Mouse (Mus musculus) midbrain, embryonic 16.5 days (tissue): ENCODE measurements at regions not wholly inside any gene's neighbourhood (a gene's known extent, or its start where the extent isn't known, plus 50 kb on each side); places are given as distances from the start of the nearest gene placed in this dataset.

ENCODE experiments used
- ATAC-seq: fragments of 200-750 bp; cut with Nextera tagmentation; 2 replicates; pipeline ENCODE4 v1.8.0; 2017; ENCODE audit warnings: moderate TSS enrichment
- H3K27ac ChIP-seq: fragments of 300-500 bp; sonication (generic); 2 replicates; pipeline ENCODE4 v1.5.1; 2014; ENCODE audit warnings: mild to moderate bottlenecking, low read length, mixed read lengths
- H3K27me3 ChIP-seq: fragments of 300-500 bp; sonication (generic); 2 replicates; pipeline ENCODE4 v1.6.1; 2014; ENCODE audit warnings: low read depth, low read length, mixed read lengths; ENCODE audit not compliant: control insufficient read depth, insufficient read depth
- H3K36me3 ChIP-seq: fragments of 300-500 bp; sonication (generic); 2 replicates; pipeline ENCODE4 v1.6.1; 2014; ENCODE audit warnings: mild to moderate bottlenecking, low read length, moderate library complexity, mixed read lengths; ENCODE audit not compliant: control insufficient read depth, insufficient read depth
- H3K4me1 ChIP-seq: fragments of 300-500 bp; sonication (generic); 2 replicates; pipeline ENCODE4 v1.6.1; 2014; ENCODE audit warnings: mild to moderate bottlenecking, low read length, mixed read lengths; ENCODE audit not compliant: control insufficient read depth, insufficient read depth
- H3K4me2 ChIP-seq: fragments of 300-500 bp; sonication (generic); 2 replicates; pipeline ENCODE4 v1.6.1; 2014; ENCODE audit warnings: mild to moderate bottlenecking, low read length, mixed read lengths
- H3K4me3 ChIP-seq: fragments of 300-500 bp; sonication (generic); 2 replicates; pipeline ENCODE4 v1.5.1; 2014; ENCODE audit warnings: low read depth, mild to moderate bottlenecking, low read length, moderate library complexity, mixed read lengths
- H3K9ac ChIP-seq: fragments of 300-500 bp; sonication (generic); 2 replicates; pipeline ENCODE4 v1.6.1; 2014; ENCODE audit warnings: low read depth, low read length, mixed read lengths
- H3K9me3 ChIP-seq: fragments of 300-500 bp; sonication (generic); replicated peaks from 2 replicates; pipeline ENCODE4 v1.6.1; 2014; ENCODE audit warnings: mild to moderate bottlenecking, low read length, mixed read lengths; ENCODE audit not compliant: control insufficient read depth, poor library complexity, severe bottlenecking
- WGBS: fragments of 180-500 bp; shearing (Covaris S2); extraction: QIAGEN DNeasy Blood & Tissue Kit; methylation state at CpG from one replicate; pipeline ENCODE4 v1.1.7; 2014; 5-methylcytosine and 5-hydroxymethylcytosine counted together

- Histone ChIP-seq H3K36me3 (no peaks in the 10 kb centered on the region), H3K27ac (no peak overlapping the region), H3K4me1 (no peaks in the 10 kb centered on the region), H3K9me3 (no peaks in the 10 kb centered on the region), H3K9ac (no peak overlapping the region), H3K4me3 (no peak overlapping the region), H3K27me3 (no peaks in the 10 kb centered on the region), H3K4me2 (no peak overlapping the region)
- ATAC-seq: no peak
- 83% methylated on average over 2 of the region's 2 CpGs for WGBS
These were observed 1812.0 kb upstream of the 5930422O12Rik start for GRCm38 (mm10) chr8:31616501-31616900.

GRCm38 (mm10) chr8:31627708-31628107 lies 1800.8 kb upstream of the 5930422O12Rik start:
- H3K27ac ChIP-seq: no peak overlapping the region
- no peaks in the 10 kb centered on the region for H3K36me3 ChIP-seq
- no peaks in the 10 kb centered on the region for H3K27me3 ChIP-seq
- 75% methylated on average over 2 of the region's 2 CpGs for WGBS
- H3K9ac ChIP-seq: no peak overlapping the region
- H3K4me2 ChIP-seq: no peak overlapping the region
- no peak overlapping the region for H3K4me3 ChIP-seq
- H3K4me1 ChIP-seq: no peaks in the 10 kb centered on the region
- no peaks in the 10 kb centered on the region for H3K9me3 ChIP-seq
- no peak for ATAC-seq

DNA sequence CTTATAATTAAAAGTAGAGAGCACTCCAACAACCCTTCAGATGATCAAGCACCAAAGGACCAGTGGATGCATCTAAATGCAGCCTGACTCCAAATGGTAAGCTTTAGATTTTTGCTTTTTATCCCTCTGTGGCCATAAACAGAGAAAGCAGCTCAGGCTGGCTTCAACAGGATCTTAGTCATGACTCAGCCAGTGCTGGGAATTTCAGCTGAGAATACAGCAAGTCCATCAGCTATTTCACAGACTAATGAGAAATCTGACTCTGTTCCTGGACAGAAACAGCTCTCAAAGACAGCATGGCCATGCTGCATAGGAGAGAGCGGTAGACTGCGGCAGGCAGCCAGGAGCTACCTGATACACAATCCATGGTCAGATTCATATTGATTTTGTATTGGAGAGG lies 1800.4 kb upstream of the 5930422O12Rik start:
- Histone ChIP-seq H3K9me3 (no peaks in the 10 kb centered on the region), H3K27ac (no peak overlapping the region), H3K36me3 (no peaks in the 10 kb centered on the region), H3K4me1 (no peaks in the 10 kb centered on the region), H3K9ac (no peak overlapping the region), H3K27me3 (no peaks in the 10 kb centered on the region), H3K4me2 (no peak overlapping the region), H3K4me3 (no peak overlapping the region)
- ATAC-seq: no peak
- WGBS: 87% methylated on average over 2 of the region's 2 CpGs

DNA sequence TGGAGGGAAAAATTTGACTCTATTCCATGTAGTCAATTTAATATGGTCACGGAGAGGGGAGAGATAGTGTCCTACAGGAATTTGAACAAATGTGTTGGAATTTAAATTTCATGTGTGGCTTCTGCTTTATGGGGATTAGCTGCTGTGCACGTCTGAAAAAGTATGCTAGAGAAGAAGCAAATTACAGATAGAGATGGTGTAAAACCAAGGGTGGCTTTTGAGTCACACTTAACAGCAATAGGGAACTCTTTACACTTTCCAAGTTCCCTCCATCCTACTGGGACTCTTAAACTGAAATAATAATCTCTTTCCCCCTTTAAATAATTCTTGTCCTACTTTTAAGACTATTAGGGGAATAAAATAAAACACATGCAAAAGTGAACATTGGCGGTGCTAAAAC lies 1790.1 kb upstream of the 5930422O12Rik start:
- Histone ChIP-seq H3K4me3 (no peak overlapping the region), H3K27ac (no peak overlapping the region), H3K4me2 (no peak overlapping the region), H3K4me1 (no peaks in the 10 kb centered on the region), H3K36me3 (no peaks in the 10 kb centered on the region), H3K9ac (no peak overlapping the region), H3K9me3 (no peaks in the 10 kb centered on the region), H3K27me3 (no peaks in the 10 kb centered on the region)
- 70% methylated on average over 3 of the region's 3 CpGs for WGBS
- ATAC-seq: no peak

GRCm38 (mm10) chr8:31663717-31664116 lies 1764.8 kb upstream of the 5930422O12Rik start:
- Histone ChIP-seq H3K27me3 (no peaks in the 10 kb centered on the region), H3K9me3 (no peaks in the 10 kb centered on the region), H3K36me3 (no peaks in the 10 kb centered on the region), H3K4me2 (no peak overlapping the region), H3K9ac (no peak overlapping the region), H3K4me3 (no peak overlapping the region), H3K27ac (no peak overlapping the region), H3K4me1 (no peaks in the 10 kb centered on the region)
- ATAC-seq: no peak

DNA sequence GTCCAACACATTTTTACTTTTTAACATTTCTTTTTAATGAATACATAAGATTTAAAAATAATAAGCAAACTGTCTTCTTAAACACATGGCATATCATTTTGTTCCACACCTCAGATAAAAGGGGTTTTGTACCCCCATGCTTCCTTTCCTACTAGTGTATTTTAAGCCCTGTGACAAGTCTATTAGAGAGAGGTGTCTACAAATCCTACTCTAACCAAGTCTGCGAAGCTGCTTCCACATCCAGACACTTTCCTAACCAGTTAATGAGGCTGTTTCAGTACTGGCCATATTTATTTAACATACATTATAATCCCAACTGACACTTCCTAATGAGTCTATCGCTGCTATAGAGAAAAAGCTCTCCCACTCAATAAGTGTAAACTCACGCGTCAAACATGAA lies 1763.0 kb upstream of the 5930422O12Rik start:
- Histone ChIP-seq H3K9me3 (no peaks in the 10 kb centered on the region), H3K4me1 (no peaks in the 10 kb centered on the region), H3K4me3 (no peak overlapping the region), H3K27ac (no peak overlapping the region), H3K4me2 (no peak overlapping the region), H3K9ac (no peak overlapping the region), H3K36me3 (no peaks in the 10 kb centered on the region), H3K27me3 (no peaks in the 10 kb centered on the region)
- ATAC-seq: no peak
- 71% methylated on average over 4 of the region's 4 CpGs for WGBS

- no peaks in the 10 kb centered on the region for H3K27me3 ChIP-seq
- H3K27ac ChIP-seq: no peak overlapping the region
- no peaks in the 10 kb centered on the region for H3K4me1 ChIP-seq
- H3K36me3 ChIP-seq: no peaks in the 10 kb centered on the region
- no peak overlapping the region for H3K4me2 ChIP-seq
- 82% methylated on average over 2 of the region's 2 CpGs for WGBS
- H3K4me3 ChIP-seq: no peak overlapping the region
- no peaks in the 10 kb centered on the region for H3K9me3 ChIP-seq
- ATAC-seq: no peak
- H3K9ac ChIP-seq: no peak overlapping the region
These were observed 1724.3 kb upstream of the 5930422O12Rik start for GRCm38 (mm10) chr8:31704168-31704567.

GRCm38 (mm10) chr8:31713321-31714076 lies 1715.0 kb upstream of the 5930422O12Rik start:
- 81% methylated on average over 15 of the region's 15 CpGs for WGBS
- H3K4me2 ChIP-seq: no peak overlapping the region
- ATAC-seq: no peak

DNA sequence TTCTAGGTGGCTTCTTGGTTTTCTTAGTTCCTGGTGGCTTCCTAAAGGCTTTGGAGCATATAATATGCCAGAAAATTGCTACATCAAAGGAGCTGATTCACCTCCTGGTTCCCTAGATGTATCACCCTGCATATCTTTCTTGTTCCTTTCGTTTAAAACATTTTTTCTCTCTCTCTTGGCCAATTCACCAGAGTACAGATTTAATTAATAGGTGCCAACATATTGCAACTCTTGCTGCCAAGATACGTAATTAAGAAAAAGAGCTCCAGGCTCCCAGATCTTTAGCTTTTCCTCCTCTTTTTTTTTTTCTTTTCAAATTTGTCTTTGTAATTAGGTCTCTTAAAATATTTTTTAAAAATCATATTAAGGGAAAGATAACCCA lies 1714.4 kb upstream of the 5930422O12Rik start:
- Histone ChIP-seq H3K27me3 (no peaks in the 10 kb centered on the region), H3K4me3 (no peak overlapping the region), H3K27ac (no peak overlapping the region), H3K36me3 (no peaks in the 10 kb centered on the region), H3K4me1 (no peaks in the 10 kb centered on the region), H3K4me2 (no peak overlapping the region), H3K9me3 (no peaks in the 10 kb centered on the region), H3K9ac (no peak overlapping the region)
- no peak for ATAC-seq
- WGBS: 63% methylated on average over 2 of the region's 2 CpGs

More at GRCm38 (mm10) chr8:31713321-31714076, 1715.0 kb upstream of the 5930422O12Rik start:
- no peak overlapping the region for H3K4me3 ChIP-seq
- no peaks in the 10 kb centered on the region for H3K4me1 ChIP-seq
- H3K36me3 ChIP-seq: no peaks in the 10 kb centered on the region
- H3K27me3 ChIP-seq: no peaks in the 10 kb centered on the region
- H3K9ac ChIP-seq: no peak overlapping the region
- peak overlapping the region; percentile 17; the same call in 1 of the 2 replicates for H3K27ac ChIP-seq
- no peaks in the 10 kb centered on the region for H3K9me3 ChIP-seq
